Comparison of ENCODE assay signal across 8 mouse cellular contexts in the genomic region with DNA sequence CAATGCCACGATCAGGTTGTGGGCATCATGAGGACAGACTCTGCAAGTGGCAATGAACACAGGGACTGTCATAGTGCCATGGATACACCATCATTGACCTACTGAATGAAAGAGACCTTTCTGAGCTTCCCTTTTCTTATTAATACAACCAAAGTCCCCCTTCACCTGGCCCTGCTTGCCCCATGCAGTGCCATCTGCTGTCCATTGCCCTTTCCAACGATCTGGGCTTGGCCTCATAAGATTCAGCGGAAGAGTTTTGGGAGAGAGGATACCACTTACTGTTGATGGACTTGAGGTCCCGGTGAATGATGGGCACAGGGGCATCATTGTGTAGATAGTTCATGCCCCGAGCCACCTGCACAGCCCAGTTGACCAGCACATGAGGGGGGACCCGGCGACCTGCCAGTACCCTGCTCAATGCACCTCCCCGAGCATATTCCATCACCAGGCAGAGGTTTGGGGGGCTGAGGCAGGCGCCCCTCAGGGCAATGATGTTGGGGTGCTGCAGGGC. TPM values are rescaled to one million over a fixed set of nuclear protein-coding genes. Genes with fewer than 3 reads are reported as not detected.
DNase-seq lines count a peak whose midpoint lies in the region; ATAC-seq and TF ChIP-seq lines count a peak whose summit lies in the region.

No protein-coding gene starts in this region.

- intact Hi-C loops in left cerebral cortex, postnatal 14 days (cut with DNase I), result no loop called here

- ATAC-seq in limb, embryonic 15.5 days (ENCODE audit: insufficient number of reproducible peaks, low FRiP score, low TSS enrichment, low read depth), result no peak
- no peak for ATAC-seq in stomach, embryonic 16.5 days (ENCODE audit: insufficient read depth, low FRiP score)

- WGBS in cerebellum, adult 2 months, result 6% methylated on average over 9 of the region's 9 CpGs
- WGBS in limb, embryonic 15.5 days, result 52% methylated on average over 9 of the region's 9 CpGs
- 49% methylated on average over 9 of the region's 9 CpGs for WGBS in stomach, embryonic 16.5 days

- no peak for TF ChIP-seq POLR2A in cerebellum, adult 2 months (IDR thresholded peaks at IDR 0.05; ENCODE audit: borderline replicate concordance, insufficient read depth, low read length)
- TF ChIP-seq POLR2A in testis, adult 2 months (IDR thresholded peaks at IDR 0.05; ENCODE audit: control insufficient read depth, low read depth, low read length), result no peak

- no peaks in the 10 kb centered on the region for H3K27me3 ChIP-seq in cerebellum, adult 2 months (ENCODE audit: control insufficient read depth, insufficient read depth, low read length)
- H3K27me3 ChIP-seq in testis, adult 2 months (ENCODE audit: control insufficient read depth, insufficient read depth, low read length), result no peaks in the 10 kb centered on the region
- H3K27me3 ChIP-seq in limb, embryonic 15.5 days, result no peaks in the 10 kb centered on the region
- no peaks in the 10 kb centered on the region for H3K27me3 ChIP-seq in stomach, embryonic 16.5 days (ENCODE audit: control insufficient read depth, insufficient read depth, low read length)

- peak overlapping the region; percentile 97 for H3K4me2 ChIP-seq in limb, embryonic 15.5 days
- H3K4me2 ChIP-seq in stomach, embryonic 16.5 days (ENCODE audit: low read depth, low read length), result peak overlapping the region; percentile 94

- peak overlapping the region; percentile 78 for H3K9ac ChIP-seq in limb, embryonic 15.5 days
- H3K9ac ChIP-seq in stomach, embryonic 16.5 days (ENCODE audit: low read length), result peak overlapping the region; percentile 87

- H3K36me3 ChIP-seq in testis, adult 2 months (ENCODE audit: control insufficient read depth, insufficient read depth, low read length), result no peaks in the 10 kb centered on the region
- peaks cover 21% of the 10 kb centered on the region for H3K36me3 ChIP-seq in limb, embryonic 15.5 days
- H3K36me3 ChIP-seq in stomach, embryonic 16.5 days (ENCODE audit: control insufficient read depth, insufficient read depth, low read length), result no peaks in the 10 kb centered on the region

- H3K9me3 ChIP-seq in limb, embryonic 15.5 days, result no peaks in the 10 kb centered on the region
- H3K9me3 ChIP-seq in stomach, embryonic 16.5 days (replicated peaks; ENCODE audit: control insufficient read depth, low read length), result no peaks in the 10 kb centered on the region

- peak in 1 of 2 experiments; percentile 69 for DNase-seq in cerebellum, adult 2 months
- no peak for DNase-seq in cerebellum, adult 11 months
- no peak for DNase-seq in testis, postnatal 10 days (ENCODE audit: low spot score)
- no peak for DNase-seq in left cerebral cortex, postnatal 14 days (ENCODE audit: low spot score in 2 of 2)
- no peak for DNase-seq in thymus, postnatal 36 days

- peaks cover 11% of the 10 kb centered on the region for H3K4me1 ChIP-seq in cerebellum, adult 2 months (ENCODE audit: control insufficient read depth, insufficient read depth, low read length)
- peaks cover 10% of the 10 kb centered on the region for H3K4me1 ChIP-seq in testis, adult 2 months (ENCODE audit: control insufficient read depth, insufficient read depth, low read length)
- H3K4me1 ChIP-seq in limb, embryonic 15.5 days, result peaks cover 28% of the 10 kb centered on the region
- peaks cover 16% of the 10 kb centered on the region for H3K4me1 ChIP-seq in stomach, embryonic 16.5 days (ENCODE audit: control insufficient read depth, insufficient read depth, low read length)

- peak overlapping the region; percentile 66 for H3K4me3 ChIP-seq in cerebellum, adult 2 months (replicated peaks; ENCODE audit: insufficient read depth, low read depth, low read length)
- peak overlapping the region; percentile 89 for H3K4me3 ChIP-seq in testis, adult 2 months (ENCODE audit: control insufficient read depth, low read depth, low read length)
- H3K4me3 ChIP-seq in limb, embryonic 15.5 days, result peak overlapping the region; percentile 92
- H3K4me3 ChIP-seq in stomach, embryonic 16.5 days (replicated peaks; ENCODE audit: low read length), result peak overlapping the region; percentile 74

- TF ChIP-seq CTCF in cerebellum, adult 2 months (IDR thresholded peaks at IDR 0.05; ENCODE audit: borderline replicate concordance, insufficient read depth, low read depth, low read length), result peak; percentile 51; the same call in 1 of the 2 replicates
- no peak for TF ChIP-seq CTCF in testis, adult 2 months (IDR thresholded peaks at IDR 0.05; ENCODE audit: control insufficient read depth, insufficient read depth, insufficient replicate concordance, low read depth, low read length)

- peak overlapping the region; percentile 69 for H3K27ac ChIP-seq in cerebellum, adult 2 months (ENCODE audit: insufficient read depth, low read length)
- no peak overlapping the region for H3K27ac ChIP-seq in testis, adult 2 months (ENCODE audit: control insufficient read depth, insufficient read depth, low read depth, low read length)
- H3K27ac ChIP-seq in limb, embryonic 15.5 days, result no peak overlapping the region
- H3K27ac ChIP-seq in stomach, embryonic 16.5 days (ENCODE audit: low read length), result no peak overlapping the region

RNA-seq across cellular contexts. Expression of gene Map3k10, which starts 1.3 kb away (rescaled TPM):
- polyA plus RNA-seq in cerebellum, adult 2 months (2012; rRNA removed), result 96.7 and 99.4 TPM in 2 replicates
- polyA plus RNA-seq in testis, adult 2 months (2012; rRNA removed), result 26.6 and 33.7 TPM in 2 replicates
- 5.8 and 9.0 TPM in 2 replicates for polyA plus RNA-seq in limb, embryonic 15.5 days (2015; fragmentation: Nextera tagmentation; extraction: Ambion mirVana)
- 2.7 and 4.1 TPM in 2 replicates for polyA plus RNA-seq in stomach, embryonic 16.5 days (2015; fragmentation: Nextera tagmentation; extraction: Ambion mirVana)
- total RNA-seq in left cerebral cortex, postnatal 14 days (2021), result 100 to 1,000 TPM; 228 to 233 TPM

RNA-seq across cellular contexts. Expression of gene Zfp607b, which starts 16.0 kb away (rescaled TPM):
- polyA plus RNA-seq in cerebellum, adult 2 months (2012; rRNA removed), result 4.3 and 4.6 TPM in 2 replicates
- polyA plus RNA-seq in testis, adult 2 months (2012; rRNA removed), result 27.7 and 38.1 TPM in 2 replicates
- polyA plus RNA-seq in limb, embryonic 15.5 days (2015; fragmentation: Nextera tagmentation; extraction: Ambion mirVana), result 2.8 and 3.2 TPM in 2 replicates
- polyA plus RNA-seq in stomach, embryonic 16.5 days (2015; fragmentation: Nextera tagmentation; extraction: Ambion mirVana), result 2.5 and 4.1 TPM in 2 replicates
- total RNA-seq in left cerebral cortex, postnatal 14 days (2021), result 1 to 10 TPM; 8.0 to 8.1 TPM

RNA-seq across cellular contexts. Expression of gene Ttc9b, which starts 19.4 kb away (rescaled TPM):
- polyA plus RNA-seq in cerebellum, adult 2 months (2012; rRNA removed), result 62.2 and 67.5 TPM in 2 replicates
- 0.29 and 0.51 TPM in 2 replicates for polyA plus RNA-seq in testis, adult 2 months (2012; rRNA removed)
- 0.20 TPM in 1 of 2 replicates, not detected in the other for polyA plus RNA-seq in limb, embryonic 15.5 days (2015; fragmentation: Nextera tagmentation; extraction: Ambion mirVana)
- 0.94 and 1.3 TPM in 2 replicates for polyA plus RNA-seq in stomach, embryonic 16.5 days (2015; fragmentation: Nextera tagmentation; extraction: Ambion mirVana)
- 100 to 1,000 TPM; 158 to 159 TPM for total RNA-seq in left cerebral cortex, postnatal 14 days (2021)

RNA-seq across cellular contexts. Expression of gene Zfp60, which starts 58.1 kb away (rescaled TPM):
- polyA plus RNA-seq in cerebellum, adult 2 months (2012; rRNA removed), result 15.8 and 16.3 TPM in 2 replicates
- polyA plus RNA-seq in testis, adult 2 months (2012; rRNA removed), result 4.7 and 8.0 TPM in 2 replicates
- 29.0 and 32.3 TPM in 2 replicates for polyA plus RNA-seq in limb, embryonic 15.5 days (2015; fragmentation: Nextera tagmentation; extraction: Ambion mirVana)
- polyA plus RNA-seq in stomach, embryonic 16.5 days (2015; fragmentation: Nextera tagmentation; extraction: Ambion mirVana), result 27.8 and 28.2 TPM in 2 replicates
- total RNA-seq in left cerebral cortex, postnatal 14 days (2021), result 10 to 100 TPM; 33.7 to 34.4 TPM

Comparison
In these comparisons a context has a peak if more than half of its experiments do, and no peak if none do; other contexts are left out.
1. RNA of gene Ttc9b, which starts 19.4 kb away (polyA plus RNA-seq): 62.2 to 67.5 TPM in cerebellum, adult 2 months; 0.94 to 1.3 TPM in stomach, embryonic 16.5 days, 0.29 to 0.51 TPM in testis, adult 2 months and 0.20 TPM in limb, embryonic 15.5 days; every median in the first group is over 10 times any median in the second.
2. Peak in every context shown above with its lines, with median percentiles within 50 percentile points of each other: H3K4me3 ChIP-seq.